Mouse (Mus musculus) liver, embryonic 14.5 days (tissue): Measurements from ENCODE around the gene Rfx8. TPM values are rescaled to one million over a fixed set of nuclear protein-coding genes. Genes with fewer than 3 reads are reported as not detected.

Experiments
- ATAC-seq: fragments of 200-750 bp; cut with Nextera tagmentation; 2 replicates; pipeline ENCODE4 v1.8.0; 2017; ENCODE audit warnings: moderate number of reproducible peaks, mild to moderate bottlenecking, moderate library complexity; ENCODE audit not compliant: insufficient read depth
- DNase-seq, 3 experiments: peaks; one replicate each; pipeline ENCODE4 v3.0.0-alpha.2; 2012 to 2013; ENCODE audit warnings: low read depth in 3 of 3, low spot score in 3 of 3
- H3K27ac ChIP-seq: fragments of 300-500 bp; sonication (generic); 2 replicates; pipeline ENCODE4 v1.5.1; 2014; ENCODE audit warnings: moderate library complexity, mild to moderate bottlenecking, control low read depth, inconsistent platforms
- H3K27me3 ChIP-seq: fragments of 300-500 bp; sonication (generic); 2 replicates; pipeline ENCODE4 v1.6.1; 2014; ENCODE audit warnings: mild to moderate bottlenecking, low read length, moderate library complexity; ENCODE audit not compliant: control insufficient read depth, insufficient read depth
- H3K36me3 ChIP-seq: fragments of 300-500 bp; sonication (generic); replicated peaks from 2 replicates; pipeline ENCODE4 v1.6.1; 2014; ENCODE audit warnings: low read depth; ENCODE audit not compliant: control insufficient read depth, insufficient read depth
- H3K4me1 ChIP-seq, 2 experiments: fragments of 200-500 bp in 1 of 2; fragments of 300-500 bp in 1 of 2; sonication (generic) in 1 of 2; replicated peaks; 2 replicates each; pipeline ENCODE4 v1.6.1; 2012 to 2014; ENCODE audit warnings: antibody characterized with exemption in 1 of 2, inconsistent platforms in 1 of 2, low read length in 1 of 2; ENCODE audit not compliant: control insufficient read depth in 2 of 2, insufficient read depth in 2 of 2
- H3K4me2 ChIP-seq: fragments of 300-500 bp; sonication (generic); 2 replicates; pipeline ENCODE4 v1.6.1; 2014; ENCODE audit warnings: low read depth, mild to moderate bottlenecking, control low read depth, moderate library complexity
- H3K4me3 ChIP-seq, 2 experiments: fragments of 200-500 bp in 1 of 2; fragments of 300-500 bp in 1 of 2; sonication (generic) in 1 of 2; 2 replicates each; pipeline ENCODE4 v1.5.1; 2012 to 2014; ENCODE audit warnings: low read depth in 2 of 2, low read length in 2 of 2, mild to moderate bottlenecking in 2 of 2, control low read depth in 1 of 2, inconsistent platforms in 1 of 2, moderate library complexity in 1 of 2; ENCODE audit not compliant: insufficient read depth in 1 of 2
- H3K9ac ChIP-seq: fragments of 300-500 bp; sonication (generic); replicated peaks from 2 replicates; pipeline ENCODE4 v1.6.1; 2014; ENCODE audit warnings: mild to moderate bottlenecking, control low read depth, moderate library complexity
- H3K9me3 ChIP-seq: fragments of 300-500 bp; sonication (generic); 2 replicates; pipeline ENCODE4 v1.6.1; 2016; ENCODE audit warnings: low read length, mixed read lengths; ENCODE audit not compliant: control insufficient read depth
- CTCF ChIP-seq: IDR thresholded peaks from 2 replicates; pipeline ENCODE4 v1.5.1; 2016; ENCODE audit warnings: antibody characterized with exemption, low read depth, control low read depth
- EP300 ChIP-seq: IDR thresholded peaks from 2 replicates; pipeline ENCODE4 v1.6.1; 2016; ENCODE audit warnings: antibody characterized with exemption, low read depth
- WGBS: fragments of 180-500 bp; shearing (Covaris S2); extraction: QIAGEN DNeasy Blood & Tissue Kit; methylation state at CpG from one replicate; pipeline ENCODE4 v1.1.7; 2014; ENCODE audit not compliant: insufficient replicate concordance; 5-methylcytosine and 5-hydroxymethylcytosine counted together
- polyA plus RNA-seq, 2 experiments: library from polyadenylated mRNA; depleted of rRNA in 1 of 2; stranded (reverse) in 1 of 2; unstranded in 1 of 2; fragments of >200 nt; fragmentation: Nextera tagmentation in 1 of 2; extraction: Ambion mirVana in 1 of 2; gene quantifications; 2 replicates each; pipeline versions ENCODE4 v1.2.1 to v1.2.3; 2012 to 2014

The Rfx8 gene
- polyA plus RNA-seq, 2 experiments: 0.04 TPM; not detected in 1

GRCm38 (mm10) chr1:39748666-39749065 is 27.9 kb upstream of the Rfx8 start:
- Histone ChIP-seq H3K27ac (no peak overlapping the region), H3K4me1 (peaks cover under 1 to 4% of the 10 kb centered on the region in 2 experiments; a peak in 2 of 4 replicates), H3K9me3 (no peaks in the 10 kb centered on the region), H3K4me2 (no peak overlapping the region), H3K4me3 (no peak overlapping the region), H3K9ac (no peak overlapping the region), H3K36me3 (no peaks in the 10 kb centered on the region), H3K27me3 (no peaks in the 10 kb centered on the region)
- ATAC-seq: no peak
- no peak for TF ChIP-seq EP300
- no peak for TF ChIP-seq CTCF
- DNase-seq: no peak
- WGBS: 55% methylated on average over 6 of the region's 6 CpGs

GRCm38 (mm10) chr1:39746464-39746863 is 25.7 kb upstream of the Rfx8 start:
- no peak overlapping the region for H3K27ac ChIP-seq
- H3K9ac ChIP-seq: no peak overlapping the region
- H3K36me3 ChIP-seq: no peaks in the 10 kb centered on the region
- no peak for ATAC-seq
- no peak overlapping the region for H3K4me2 ChIP-seq
- H3K4me1 ChIP-seq: peaks cover 0 to 4% of the 10 kb centered on the region in 2 experiments; a peak in 1 of 4 replicates
- TF ChIP-seq EP300 (no peak), CTCF (no peak)
- H3K27me3 ChIP-seq: no peaks in the 10 kb centered on the region
- no peak overlapping the region for H3K4me3 ChIP-seq
- 11% methylated on average over 7 of the region's 7 CpGs for WGBS
- no peak for DNase-seq
- no peaks in the 10 kb centered on the region for H3K9me3 ChIP-seq

- DNase-seq: no peak
- Histone ChIP-seq H3K36me3 (no peaks in the 10 kb centered on the region), H3K27ac (no peak overlapping the region), H3K9ac (no peak overlapping the region), H3K27me3 (no peaks in the 10 kb centered on the region), H3K4me1 (peaks cover 6 to 9% of the 10 kb centered on the region in 2 experiments), H3K9me3 (no peaks in the 10 kb centered on the region), H3K4me3 (no peak overlapping the region), H3K4me2 (no peak overlapping the region)
- TF ChIP-seq CTCF (no peak), EP300 (no peak)
- no peak for ATAC-seq
- WGBS: 60% methylated on average over 7 of the region's 7 CpGs
Measured at GRCm38 (mm10) chr1:39740948-39741347, 20.2 kb upstream of the Rfx8 start.

- DNase-seq (no peak), ATAC-seq (no peak)
- Histone ChIP-seq H3K9me3 (no peaks in the 10 kb centered on the region), H3K9ac (no peak overlapping the region), H3K4me1 (peaks cover 16 to 18% of the 10 kb centered on the region in 2 experiments), H3K27ac (no peak overlapping the region), H3K36me3 (no peaks in the 10 kb centered on the region), H3K27me3 (no peaks in the 10 kb centered on the region), H3K4me3 (no peak overlapping the region), H3K4me2 (no peak overlapping the region)
- 41% methylated on average over 4 of the region's 4 CpGs for WGBS
- no peak for TF ChIP-seq CTCF
- TF ChIP-seq EP300: no peak
Measured at GRCm38 (mm10) chr1:39740002-39740401, 19.2 kb upstream of the Rfx8 start.

GRCm38 (mm10) chr1:39735927-39736604 is 15.3 kb upstream of the Rfx8 start:
- H3K4me3 ChIP-seq: no peak overlapping the region
- no peaks in the 10 kb centered on the region for H3K27me3 ChIP-seq
- H3K4me1 ChIP-seq: peaks cover 18 to 36% of the 10 kb centered on the region in 2 experiments
- H3K27ac ChIP-seq: peak overlapping the region; percentile 59
- no peak for TF ChIP-seq EP300
- no peak for TF ChIP-seq CTCF
- no peaks in the 10 kb centered on the region for H3K9me3 ChIP-seq
- WGBS: 14% methylated on average over 8 of the region's 8 CpGs
- H3K9ac ChIP-seq: peak overlapping the region; percentile 18; the same call in 1 of the 2 replicates
- no peaks in the 10 kb centered on the region for H3K36me3 ChIP-seq
- ATAC-seq: peak; percentile 72
- peak overlapping the region; percentile 54 for H3K4me2 ChIP-seq
- no peak for DNase-seq
